Mouse (Mus musculus) lung, embryonic 15.5 days (tissue): Measurements from ENCODE around the gene Styxl1. TPM values are rescaled to one million over a fixed set of nuclear protein-coding genes. Genes with fewer than 3 reads are reported as not detected.

Experiments
- ATAC-seq: fragments of 200-750 bp; cut with Nextera tagmentation; 2 replicates; pipeline ENCODE4 v1.8.0; 2017; ENCODE audit warnings: moderate number of reproducible peaks, borderline replicate concordance; ENCODE audit not compliant: low FRiP score, low TSS enrichment; ENCODE audit errors: extremely low read depth
- H3K27ac ChIP-seq: fragments of 300-500 bp; sonication (generic); 2 replicates; pipeline ENCODE4 v1.5.1; 2015; ENCODE audit warnings: moderate library complexity, mild to moderate bottlenecking, inconsistent platforms
- H3K27me3 ChIP-seq: fragments of 300-500 bp; sonication (generic); 2 replicates; pipeline ENCODE4 v1.6.1; 2015; ENCODE audit warnings: inconsistent platforms
- H3K36me3 ChIP-seq: fragments of 300-500 bp; sonication (generic); 2 replicates; pipeline ENCODE4 v1.6.1; 2015; ENCODE audit warnings: inconsistent platforms
- H3K4me1 ChIP-seq: fragments of 300-500 bp; sonication (generic); 2 replicates; pipeline ENCODE4 v1.6.1; 2015; ENCODE audit warnings: inconsistent platforms
- H3K4me2 ChIP-seq: fragments of 300-500 bp; sonication (generic); 2 replicates; pipeline ENCODE4 v1.6.1; 2015; ENCODE audit warnings: inconsistent platforms, mild to moderate bottlenecking, moderate library complexity
- H3K4me3 ChIP-seq: fragments of 300-500 bp; sonication (generic); 2 replicates; pipeline ENCODE4 v1.5.1; 2015; ENCODE audit warnings: mild to moderate bottlenecking, inconsistent platforms
- H3K9ac ChIP-seq: fragments of 300-500 bp; sonication (generic); 2 replicates; pipeline ENCODE4 v1.6.1; 2015; ENCODE audit warnings: inconsistent platforms
- H3K9me3 ChIP-seq: fragments of 300-500 bp; sonication (generic); 2 replicates; pipeline ENCODE4 v1.6.1; 2016; ENCODE audit warnings: inconsistent platforms
- WGBS: fragments of 180-500 bp; shearing (Covaris S2); methylation state at CpG from one replicate; pipeline ENCODE4 v1.1.7; 2015; 5-methylcytosine and 5-hydroxymethylcytosine counted together
- polyA plus RNA-seq: library from polyadenylated mRNA; unstranded; fragments of >200 nt; fragmentation: Nextera tagmentation; extraction: Ambion mirVana; gene quantifications from 2 replicates; pipeline ENCODE4 v1.2.1, GENCODE M21; 2015

Styxl1 gene
- polyA plus RNA-seq, 1 experiment from 2014 or later, result 0.57 TPM

GRCm38 (mm10) chr5:135761881-135762280, 16.3 kb downstream of the Styxl1 start:
- Histone ChIP-seq H3K36me3 (no peaks in the 10 kb centered on the region), H3K9me3 (no peaks in the 10 kb centered on the region), H3K4me3 (no peak overlapping the region), H3K4me2 (no peak overlapping the region), H3K4me1 (no peaks in the 10 kb centered on the region), H3K27ac (no peak overlapping the region), H3K9ac (no peak overlapping the region), H3K27me3 (no peaks in the 10 kb centered on the region)
- ATAC-seq, result no peak
- WGBS, result 55% methylated on average over 3 of the region's 3 CpGs

DNA sequence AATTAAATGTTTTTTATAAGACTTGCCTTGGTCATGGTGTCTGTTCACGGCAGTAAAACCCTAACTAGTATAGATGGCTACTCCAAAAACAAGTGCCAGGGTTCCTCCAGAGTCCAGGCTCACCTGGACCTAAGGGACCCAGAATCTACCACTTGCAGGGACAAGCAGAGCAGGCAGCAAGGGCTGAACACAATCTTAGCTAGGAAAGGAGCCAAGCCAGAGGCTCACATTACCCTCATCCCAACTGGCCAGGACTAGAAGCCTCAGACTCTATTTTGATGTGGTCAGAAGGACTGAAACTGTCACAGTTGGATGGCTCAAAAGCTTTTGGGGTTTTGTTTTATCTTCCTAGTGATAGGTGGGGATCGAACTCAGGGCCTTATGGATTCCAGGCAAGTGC, 26.6 kb downstream of the Styxl1 start:
- Histone ChIP-seq H3K4me1 (no peaks in the 10 kb centered on the region), H3K4me3 (no peak overlapping the region), H3K27ac (no peak overlapping the region), H3K27me3 (no peaks in the 10 kb centered on the region), H3K4me2 (no peak overlapping the region), H3K36me3 (no peaks in the 10 kb centered on the region), H3K9ac (no peak overlapping the region), H3K9me3 (no peaks in the 10 kb centered on the region)
- no peak for ATAC-seq
- WGBS, result 71% methylated on average over 2 of the region's 2 CpGs

GRCm38 (mm10) chr5:135751041-135751440, 27.1 kb downstream of the Styxl1 start:
- Histone ChIP-seq H3K4me3 (no peak overlapping the region), H3K4me2 (no peak overlapping the region), H3K27me3 (no peaks in the 10 kb centered on the region), H3K4me1 (no peaks in the 10 kb centered on the region), H3K36me3 (no peaks in the 10 kb centered on the region), H3K9me3 (no peaks in the 10 kb centered on the region), H3K9ac (no peak overlapping the region), H3K27ac (no peak overlapping the region)
- 89% methylated on average over 1 of the region's 1 CpGs for WGBS
- no peak for ATAC-seq

- 22% methylated on average over 12 of the region's 12 CpGs for WGBS
- H3K9me3 ChIP-seq, result no peaks in the 10 kb centered on the region
- H3K4me1 ChIP-seq, result peaks cover 15% of the 10 kb centered on the region
- no peak for ATAC-seq
- H3K4me2 ChIP-seq, result peak overlapping the region; percentile 90
- H3K36me3 ChIP-seq, result peaks cover 4% of the 10 kb centered on the region; the same call in 1 of the 2 replicates
- peak overlapping the region; percentile 59 for H3K27ac ChIP-seq
- no peaks in the 10 kb centered on the region for H3K27me3 ChIP-seq
- peak overlapping the region; percentile 70 for H3K9ac ChIP-seq
- peak overlapping the region; percentile 89 for H3K4me3 ChIP-seq
Measured at GRCm38 (mm10) chr5:135744742-135745141, 33.4 kb downstream of the Styxl1 start.

- Histone ChIP-seq H3K4me2 (peak within 1 kb of the TSS; percentile 90), H3K4me3 (peak within 1 kb of the TSS; percentile 89), H3K27ac (peak within 1 kb of the TSS; percentile 59), H3K36me3 (peaks cover 4% of the 10 kb centered on the region; the same call in 1 of the 2 replicates), H3K27me3 (no peaks in the 10 kb centered on the region), H3K9me3 (no peaks in the 10 kb centered on the region), H3K4me1 (peaks cover 15% of the 10 kb centered on the region), H3K9ac (peak within 1 kb of the TSS; percentile 70)
- under 1% methylated on average over 60 of the region's 60 CpGs for WGBS
- ATAC-seq, result peak; percentile 95
Measured at GRCm38 (mm10) chr5:135743741-135744609, 34.2 kb downstream of the Styxl1 start, which contains the start of gene Tmem120a. Tmem120a (minus strand) TSS chr5:135744448.

DNA sequence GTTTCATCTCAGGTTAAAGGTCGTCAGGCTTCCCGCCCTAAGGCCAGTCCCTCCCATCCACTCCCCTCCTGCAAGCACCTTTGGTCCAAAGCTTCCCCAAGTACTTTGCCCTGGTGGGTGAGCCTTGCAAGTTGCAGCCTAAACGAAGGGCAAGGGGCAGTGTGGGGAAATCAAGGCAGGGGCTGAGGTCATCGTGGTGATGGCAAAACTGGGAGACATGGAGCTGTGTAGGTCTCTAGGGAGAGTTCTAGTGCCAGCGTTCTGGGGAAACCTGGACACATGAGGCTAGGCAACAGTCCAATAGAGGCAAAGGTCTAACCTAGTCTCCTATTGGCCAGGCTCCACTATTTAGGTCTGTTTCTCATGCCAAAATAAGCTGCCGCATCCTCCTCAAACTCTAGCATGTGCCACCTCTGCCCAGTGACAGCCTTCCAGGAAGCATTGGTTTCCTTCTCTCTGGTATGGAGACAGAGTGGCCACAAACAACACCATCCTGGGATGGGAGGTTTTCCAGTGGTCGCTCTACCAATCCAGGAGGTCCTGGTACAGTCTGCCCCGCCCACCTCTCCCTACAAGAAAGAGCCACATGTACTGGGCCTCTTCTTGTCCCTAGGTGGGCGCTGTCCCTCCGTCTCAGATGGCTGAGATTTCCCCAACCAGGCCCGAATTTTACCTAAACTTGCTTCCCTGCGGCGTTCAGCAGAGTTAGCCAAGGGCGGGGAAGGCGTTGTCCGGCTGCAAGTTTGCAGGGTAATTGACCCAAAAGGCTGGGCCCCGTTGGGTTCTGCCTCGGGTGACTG, 35.0 kb downstream of the Styxl1 start:
- ATAC-seq, result peak; percentile 47; the same call in 1 of the 2 replicates
- H3K4me1 ChIP-seq, result peaks cover 15% of the 10 kb centered on the region
- no peaks in the 10 kb centered on the region for H3K27me3 ChIP-seq
- peak overlapping the region; percentile 90 for H3K4me2 ChIP-seq
- H3K36me3 ChIP-seq, result peaks cover 4% of the 10 kb centered on the region; the same call in 1 of the 2 replicates
- peak overlapping the region; percentile 70 for H3K9ac ChIP-seq
- no peak overlapping the region for H3K27ac ChIP-seq
- peak overlapping the region; percentile 89 for H3K4me3 ChIP-seq
- 22% methylated on average over 18 of the region's 18 CpGs for WGBS
- H3K9me3 ChIP-seq, result no peaks in the 10 kb centered on the region

GRCm38 (mm10) chr5:135742156-135742555, 36.0 kb downstream of the Styxl1 start:
- peaks cover 15% of the 10 kb centered on the region for H3K4me1 ChIP-seq
- H3K4me3 ChIP-seq, result no peak overlapping the region
- H3K36me3 ChIP-seq, result peaks cover 4% of the 10 kb centered on the region; the same call in 1 of the 2 replicates
- WGBS, result 49% methylated on average over 10 of the region's 10 CpGs
- H3K27ac ChIP-seq, result no peak overlapping the region
- H3K9me3 ChIP-seq, result no peaks in the 10 kb centered on the region
- no peaks in the 10 kb centered on the region for H3K27me3 ChIP-seq
- H3K4me2 ChIP-seq, result no peak overlapping the region
- ATAC-seq, result no peak
- H3K9ac ChIP-seq, result no peak overlapping the region

DNA sequence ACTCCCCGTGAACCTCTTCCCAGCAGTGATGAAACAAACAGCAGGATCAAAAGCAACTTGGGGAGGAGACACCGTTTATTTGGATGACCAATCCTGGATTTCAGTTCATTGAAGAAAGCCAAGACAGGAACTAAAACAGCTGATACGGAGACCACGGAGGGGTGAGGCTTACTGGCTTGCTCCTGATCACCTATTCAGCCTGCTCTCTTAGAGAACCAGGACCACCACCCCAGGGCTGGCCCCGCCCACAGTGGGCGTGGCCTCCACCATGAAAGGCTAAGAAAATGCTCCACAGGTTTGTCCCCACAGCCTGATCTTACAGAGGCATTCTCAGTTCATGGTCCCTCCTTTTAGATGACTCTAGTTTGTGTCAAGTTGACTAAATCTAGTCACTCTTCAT, 39.9 kb downstream of the Styxl1 start:
- Histone ChIP-seq H3K4me2 (no peak overlapping the region), H3K27ac (no peak overlapping the region), H3K36me3 (peaks cover 38% of the 10 kb centered on the region), H3K9ac (no peak overlapping the region), H3K4me3 (no peak overlapping the region), H3K4me1 (peaks cover 7% of the 10 kb centered on the region; the same call in 1 of the 2 replicates), H3K9me3 (no peaks in the 10 kb centered on the region), H3K27me3 (no peaks in the 10 kb centered on the region)
- no peak for ATAC-seq
- 12% methylated on average over 6 of the region's 6 CpGs for WGBS

GRCm38 (mm10) chr5:135737154-135737553, 41.0 kb downstream of the Styxl1 start:
- peaks cover 49% of the 10 kb centered on the region for H3K36me3 ChIP-seq
- H3K9me3 ChIP-seq, result no peaks in the 10 kb centered on the region
- ATAC-seq, result no peak
- H3K4me1 ChIP-seq, result no peaks in the 10 kb centered on the region
- no peak overlapping the region for H3K4me2 ChIP-seq
- no peak overlapping the region for H3K9ac ChIP-seq
- H3K4me3 ChIP-seq, result no peak overlapping the region
- H3K27ac ChIP-seq, result no peak overlapping the region
- WGBS, result 78% methylated on average over 7 of the region's 7 CpGs
- H3K27me3 ChIP-seq, result no peaks in the 10 kb centered on the region

- H3K9ac ChIP-seq, result no peak overlapping the region
- H3K27ac ChIP-seq, result no peak overlapping the region
- no peak overlapping the region for H3K4me2 ChIP-seq
- WGBS, result 80% methylated on average over 16 of the region's 16 CpGs
- H3K36me3 ChIP-seq, result peaks cover 54% of the 10 kb centered on the region
- H3K9me3 ChIP-seq, result no peaks in the 10 kb centered on the region
- no peak for ATAC-seq
- no peaks in the 10 kb centered on the region for H3K27me3 ChIP-seq
- H3K4me1 ChIP-seq, result no peaks in the 10 kb centered on the region
- no peak overlapping the region for H3K4me3 ChIP-seq
Measured at GRCm38 (mm10) chr5:135736544-135736943, 41.6 kb downstream of the Styxl1 start.

- peaks cover 59% of the 10 kb centered on the region for H3K36me3 ChIP-seq
- no peak overlapping the region for H3K4me3 ChIP-seq
- 79% methylated on average over 13 of the region's 13 CpGs for WGBS
- H3K4me1 ChIP-seq, result no peaks in the 10 kb centered on the region
- ATAC-seq, result no peak
- H3K9me3 ChIP-seq, result no peaks in the 10 kb centered on the region
- H3K27ac ChIP-seq, result no peak overlapping the region
- no peaks in the 10 kb centered on the region for H3K27me3 ChIP-seq
- H3K9ac ChIP-seq, result no peak overlapping the region
- no peak overlapping the region for H3K4me2 ChIP-seq
Measured at GRCm38 (mm10) chr5:135735741-135736140, 42.4 kb downstream of the Styxl1 start.
